Comparison of ENCODE assay signal across 11 mouse cellular contexts in genomic region chr15:12067971-12068370, GRCm38 (mm10). TPM values are rescaled to one million over a fixed set of nuclear protein-coding genes. Genes with fewer than 3 reads are reported as not detected.
DNase-seq lines count a peak whose midpoint lies in the region; ATAC-seq and TF ChIP-seq lines count a peak whose summit lies in the region.
"Had no signal": no experiment of that assay in that cellular context is flagged by ENCODE, and none has a peak within 500 bp of the region (broad histone marks: within the 10 kb centered on the region; RNA-seq: fewer than 3 reads in every experiment).

No protein-coding gene starts in this region.

- H3K27me3 ChIP-seq in embryonic facial prominence, embryonic 11.5 days (ENCODE audit: control insufficient read depth, insufficient read depth, low read length): no peaks in the 10 kb centered on the region
- H3K27me3 ChIP-seq in heart, postnatal 0 days (ENCODE audit: control insufficient read depth, insufficient read depth, low read length): no peaks in the 10 kb centered on the region
- no peaks in the 10 kb centered on the region for H3K27me3 ChIP-seq in lung, embryonic 15.5 days
- no peaks in the 10 kb centered on the region for H3K27me3 ChIP-seq in hindbrain, embryonic 14.5 days (ENCODE audit: control insufficient read depth, insufficient read depth, low read length)

- no peaks in the 10 kb centered on the region for H3K36me3 ChIP-seq in embryonic facial prominence, embryonic 11.5 days (replicated peaks; ENCODE audit: control insufficient read depth, insufficient read depth, low read depth, low read length)
- no peaks in the 10 kb centered on the region for H3K36me3 ChIP-seq in heart, postnatal 0 days (replicated peaks; ENCODE audit: control insufficient read depth, insufficient read depth, low read length)
- H3K36me3 ChIP-seq in lung, embryonic 15.5 days: no peaks in the 10 kb centered on the region
- H3K36me3 ChIP-seq in hindbrain, embryonic 14.5 days (replicated peaks; ENCODE audit: control insufficient read depth, insufficient read depth): no peaks in the 10 kb centered on the region
- H3K36me3 ChIP-seq: G1E; midbrain, embryonic 10.5 days had no signal

- no peaks in the 10 kb centered on the region for H3K4me1 ChIP-seq in embryonic facial prominence, embryonic 11.5 days (ENCODE audit: control insufficient read depth, insufficient read depth, low read length)
- peaks cover 32% of the 10 kb centered on the region for H3K4me1 ChIP-seq in heart, postnatal 0 days (ENCODE audit: control insufficient read depth, insufficient read depth)
- peaks cover 34% of the 10 kb centered on the region for H3K4me1 ChIP-seq in lung, embryonic 15.5 days
- H3K4me1 ChIP-seq in hindbrain, embryonic 14.5 days (replicated peaks; ENCODE audit: control insufficient read depth, insufficient read depth, low read length): 0 out of 2 replicates have a peak, but pooled peaks cover 4% of the 10 kb centered on the region

- no peak for TF ChIP-seq CTCF in heart, postnatal 0 days (IDR thresholded peaks at IDR 0.05; ENCODE audit: low read depth)

- no peaks in the 10 kb centered on the region for H3K9me3 ChIP-seq in embryonic facial prominence, embryonic 11.5 days (replicated peaks; ENCODE audit: control insufficient read depth, low read length)
- H3K9me3 ChIP-seq in heart, postnatal 0 days (replicated peaks; ENCODE audit: control insufficient read depth, low read length): 0 out of 2 replicates have a peak, but pooled peaks cover 6% of the 10 kb centered on the region
- no peaks in the 10 kb centered on the region for H3K9me3 ChIP-seq in lung, embryonic 15.5 days
- H3K9me3 ChIP-seq in hindbrain, embryonic 14.5 days (ENCODE audit: control insufficient read depth, low read length): 0 out of 2 replicates have a peak, but pooled peaks cover 6% of the 10 kb centered on the region
- H3K9me3 ChIP-seq: G1E; midbrain, embryonic 10.5 days had no signal

- no peak for TF ChIP-seq EP300 in heart, postnatal 0 days (IDR thresholded peaks at IDR 0.05; ENCODE audit: low read depth)

- no peak for DNase-seq in embryonic facial prominence, embryonic 11.5 days (ENCODE audit: low spot score)
- DNase-seq in gastrocnemius, postnatal 14 days: peak; percentile 51
- peak; percentile 39 for DNase-seq in heart, postnatal 0 days (ENCODE audit: low spot score)
- no peak for DNase-seq in hindbrain, embryonic 14.5 days (ENCODE audit: low spot score)
- DNase-seq in spleen, postnatal 14 days (ENCODE audit: low spot score in 2 of 2): no peak
- DNase-seq: cerebellum, adult 9-10 months had no signal

- no peak overlapping the region for H3K4me2 ChIP-seq in embryonic facial prominence, embryonic 11.5 days (ENCODE audit: low read depth, low read length)
- H3K4me2 ChIP-seq in heart, postnatal 0 days (ENCODE audit: low read depth, low read length): no peak overlapping the region
- no peak overlapping the region for H3K4me2 ChIP-seq in lung, embryonic 15.5 days
- H3K4me2 ChIP-seq in hindbrain, embryonic 14.5 days (replicated peaks): no peak overlapping the region

- no peak overlapping the region for H3K9ac ChIP-seq in embryonic facial prominence, embryonic 11.5 days (replicated peaks; ENCODE audit: low read length)
- no peak overlapping the region for H3K9ac ChIP-seq in heart, postnatal 0 days (replicated peaks; ENCODE audit: low read depth, low read length)
- no peak overlapping the region; the same call in 1 of the 2 replicates for H3K9ac ChIP-seq in lung, embryonic 15.5 days
- H3K9ac ChIP-seq in hindbrain, embryonic 14.5 days: no peak overlapping the region

- H3K27ac ChIP-seq in embryonic facial prominence, embryonic 11.5 days (replicated peaks; ENCODE audit: low read depth, low read length): peak overlapping the region; percentile 59; the same call in 1 of the 2 replicates
- peak overlapping the region; percentile 70 for H3K27ac ChIP-seq in heart, postnatal 0 days (ENCODE audit: low read depth)
- H3K27ac ChIP-seq in lung, embryonic 15.5 days: peak overlapping the region; percentile 92
- no peak overlapping the region for H3K27ac ChIP-seq in hindbrain, embryonic 14.5 days
- H3K27ac ChIP-seq: hindbrain, postnatal 0 days; midbrain, embryonic 10.5 days had no signal

- intact Hi-C loops in gastrocnemius, postnatal 14 days (cut with DNase I; ENCODE audit: low total_unique reads): no loop called here

- H3K4me3 ChIP-seq in embryonic facial prominence, embryonic 11.5 days (ENCODE audit: low read depth, low read length): no peak overlapping the region
- H3K4me3 ChIP-seq in heart, postnatal 0 days (ENCODE audit: low read depth, low read length): no peak overlapping the region
- no peak overlapping the region for H3K4me3 ChIP-seq in lung, embryonic 15.5 days
- H3K4me3 ChIP-seq in hindbrain, embryonic 14.5 days (replicated peaks; ENCODE audit: low read length): no peak overlapping the region
- H3K4me3 ChIP-seq: midbrain, embryonic 10.5 days had no signal

- 64% methylated on average over 1 of the region's 2 CpGs for WGBS in embryonic facial prominence, embryonic 11.5 days
- 44% methylated on average over 2 of the region's 2 CpGs for WGBS in heart, postnatal 0 days
- 42% methylated on average over 2 of the region's 2 CpGs for WGBS in lung, embryonic 15.5 days
- 72% methylated on average over 2 of the region's 2 CpGs for WGBS in hindbrain, embryonic 14.5 days

- ATAC-seq in embryonic facial prominence, embryonic 11.5 days (replicated peaks; ENCODE audit: insufficient number of reproducible peaks, low FRiP score, low TSS enrichment, low read depth): no peak
- ATAC-seq in heart, postnatal 0 days (ENCODE audit: insufficient read depth, low read depth): peak; percentile 28; the same call in 1 of the 2 replicates
- peak; percentile 44; the same call in 1 of the 2 replicates for ATAC-seq in lung, embryonic 15.5 days (ENCODE audit: borderline replicate concordance, extremely low read depth, low FRiP score, low TSS enrichment)
- ATAC-seq in hindbrain, embryonic 14.5 days (ENCODE audit: low FRiP score): no peak
- no peak for ATAC-seq in megakaryocyte, adult 5-6 weeks (ENCODE audit: poor library complexity, severe bottlenecking)
- ATAC-seq: hindbrain, postnatal 0 days had no signal

RNA-seq across cellular contexts. Expression of gene Zfr, which starts 49.7 kb away (rescaled TPM):
- 112 and 123 TPM in 2 replicates for polyA plus RNA-seq in embryonic facial prominence, embryonic 11.5 days (2014; fragmentation: Nextera tagmentation; extraction: Ambion mirVana)
- 10 to 100 TPM; 52.1 to 58.4 TPM for total RNA-seq in gastrocnemius, postnatal 14 days (2021)
- 119 and 198 TPM in 2 replicates for total RNA-seq in heart, postnatal 0 days (2014; rRNA removed; ENCODE audit: low replicate concordance)
- 74.3 and 79.9 TPM in 2 replicates for polyA plus RNA-seq in heart, postnatal 0 days (2015; fragmentation: Nextera tagmentation; extraction: Ambion mirVana)
- polyA plus RNA-seq in lung, embryonic 15.5 days (2015; fragmentation: Nextera tagmentation; extraction: Ambion mirVana): 110 and 120 TPM in 2 replicates
- 228 and 233 TPM in 2 replicates for polyA plus RNA-seq in hindbrain, embryonic 14.5 days (2014; fragmentation: Nextera tagmentation; extraction: Ambion mirVana)
- total RNA-seq in megakaryocyte, adult 5-6 weeks (2015): 111 and 115 TPM in 2 replicates
- 47.1 and 49.6 TPM in 2 replicates for total RNA-seq in megakaryocyte, adult 5-6 weeks (2017)

Comparison
In these comparisons a context has a peak if more than half of its experiments do, and no peak if none do; other contexts are left out.
1. ATAC-seq: peak in heart, postnatal 0 days (single experiment) and lung, embryonic 15.5 days (single experiment); none in embryonic facial prominence, embryonic 11.5 days (single experiment), hindbrain, embryonic 14.5 days (single experiment) and megakaryocyte, adult 5-6 weeks (single experiment).
2. DNase-seq: peak in gastrocnemius, postnatal 14 days (single experiment) and heart, postnatal 0 days (single experiment); none in embryonic facial prominence, embryonic 11.5 days (single experiment), hindbrain, embryonic 14.5 days (single experiment) and spleen, postnatal 14 days (0 of 2).